Mouse (Mus musculus): Measurements from ENCODE around the gene Rab11fip3.

DNA sequence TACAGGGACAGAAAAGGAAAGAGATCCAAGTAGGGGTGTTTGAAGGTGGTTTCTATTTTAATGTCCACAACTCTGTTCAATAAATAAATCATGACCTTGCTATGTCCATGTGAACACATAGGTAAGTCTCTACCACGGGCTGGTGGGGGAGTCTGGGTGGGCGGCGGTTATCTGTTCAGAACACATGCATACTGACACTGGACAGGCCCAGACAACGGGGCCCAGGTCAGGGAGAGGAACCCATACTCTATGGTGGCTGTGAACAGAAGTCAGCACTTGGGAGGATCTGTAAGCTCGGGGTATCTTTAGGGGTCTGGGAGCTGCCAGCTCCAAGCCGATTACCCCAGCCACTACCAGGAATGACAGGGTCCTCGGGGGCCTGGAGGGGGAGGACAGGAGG is 123.0 kb downstream of the Rab11fip3 start:
- TF ChIP-seq USF1 (IDR thresholded peaks at IDR 0.05; ENCODE audit: low read depth) (no peak), CTCF (IDR thresholded peaks at IDR 0.05; ENCODE audit: control insufficient read depth, insufficient read depth, insufficient read length) (no peak)
